Mouse (Mus musculus): ENCODE data around the gene Aox4. TPM values are rescaled to one million over a fixed set of nuclear protein-coding genes. Genes with fewer than 3 reads are reported as not detected.

The Aox4 gene
- polyA plus RNA-seq, 1 experiment from 2014 or later, result 30.0 TPM

- H3K27ac ChIP-seq (replicated peaks), result no peak overlapping the region
- H3K9ac ChIP-seq, result no peak overlapping the region
Observed at GRCm38 (mm10) chr1:58280939-58281624, 70.9 kb downstream of the Aox4 start.

GRCm38 (mm10) chr1:58281625-58281988, 71.4 kb downstream of the Aox4 start:
- Histone ChIP-seq H3K9ac (no peak overlapping the region), H3K4me3 (replicated peaks) (no peak overlapping the region), H3K36me3 (no peaks in the 10 kb centered on the region), H3K4me2 (replicated peaks) (no peak overlapping the region), H3K4me1 (peaks cover 14% of the 10 kb centered on the region), H3K27ac (replicated peaks) (no peak overlapping the region), H3K27me3 (no peaks in the 10 kb centered on the region), H3K9me3 (replicated peaks) (no peaks in the 10 kb centered on the region)
- no peak for ATAC-seq (ENCODE audit: insufficient number of reproducible peaks, low FRiP score, low TSS enrichment, low read depth)
- 47% methylated on average over 4 of the region's 4 CpGs for WGBS

More at GRCm38 (mm10) chr1:58280939-58281624, 70.9 kb downstream of the Aox4 start:
- WGBS, result 65% methylated on average over 13 of the region's 13 CpGs
- Histone ChIP-seq H3K4me2 (replicated peaks) (no peak overlapping the region), H3K4me3 (replicated peaks) (no peak overlapping the region), H3K9me3 (replicated peaks) (no peaks in the 10 kb centered on the region), H3K4me1 (peaks cover 14% of the 10 kb centered on the region), H3K36me3 (no peaks in the 10 kb centered on the region), H3K27me3 (no peaks in the 10 kb centered on the region)
- 0 out of 2 replicates have a peak, but pooled peaks have one; percentile 32 for ATAC-seq (ENCODE audit: insufficient number of reproducible peaks, low FRiP score, low TSS enrichment, low read depth)

DNA sequence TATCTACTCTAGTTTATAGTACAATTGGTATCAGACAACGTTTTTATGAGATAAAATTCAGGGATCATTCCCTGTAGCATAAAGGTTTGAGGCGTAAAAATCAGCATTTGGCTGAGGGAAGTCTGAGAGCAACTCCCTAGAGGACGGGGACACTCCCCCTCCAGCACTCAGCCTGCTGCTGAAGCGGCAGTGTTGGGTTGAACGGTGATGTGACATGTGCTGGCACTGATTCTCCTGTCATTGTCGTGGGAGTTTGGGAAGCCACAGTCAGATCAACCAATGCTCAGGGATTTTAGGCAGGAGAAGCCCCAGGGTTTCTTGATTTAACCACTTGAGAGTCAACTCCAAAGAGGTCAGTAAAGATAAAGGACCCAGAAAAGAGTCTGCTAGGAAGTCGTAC, 74.3 kb downstream of the Aox4 start:
- Histone ChIP-seq H3K36me3 (no peaks in the 10 kb centered on the region), H3K9ac (no peak overlapping the region), H3K9me3 (replicated peaks) (no peaks in the 10 kb centered on the region), H3K27ac (replicated peaks) (no peak overlapping the region), H3K27me3 (no peaks in the 10 kb centered on the region), H3K4me3 (replicated peaks) (no peak overlapping the region), H3K4me1 (peaks cover 6% of the 10 kb centered on the region; the same call in 1 of the 2 replicates), H3K4me2 (replicated peaks) (no peak overlapping the region)
- 42% methylated on average over 7 of the region's 7 CpGs for WGBS
- no peak for ATAC-seq (ENCODE audit: insufficient number of reproducible peaks, low FRiP score, low TSS enrichment, low read depth)

- Histone ChIP-seq H3K36me3 (no peaks in the 10 kb centered on the region), H3K9ac (no peak overlapping the region), H3K27me3 (no peaks in the 10 kb centered on the region), H3K9me3 (replicated peaks) (no peaks in the 10 kb centered on the region), H3K27ac (replicated peaks) (no peak overlapping the region), H3K4me1 (peaks cover 19% of the 10 kb centered on the region), H3K4me2 (replicated peaks) (no peak overlapping the region), H3K4me3 (replicated peaks) (no peak overlapping the region)
- 72% methylated on average over 3 of the region's 3 CpGs for WGBS
- no peak for ATAC-seq (ENCODE audit: insufficient number of reproducible peaks, low FRiP score, low TSS enrichment, low read depth)
Observed at GRCm38 (mm10) chr1:58288091-58288490, 77.9 kb downstream of the Aox4 start.

DNA sequence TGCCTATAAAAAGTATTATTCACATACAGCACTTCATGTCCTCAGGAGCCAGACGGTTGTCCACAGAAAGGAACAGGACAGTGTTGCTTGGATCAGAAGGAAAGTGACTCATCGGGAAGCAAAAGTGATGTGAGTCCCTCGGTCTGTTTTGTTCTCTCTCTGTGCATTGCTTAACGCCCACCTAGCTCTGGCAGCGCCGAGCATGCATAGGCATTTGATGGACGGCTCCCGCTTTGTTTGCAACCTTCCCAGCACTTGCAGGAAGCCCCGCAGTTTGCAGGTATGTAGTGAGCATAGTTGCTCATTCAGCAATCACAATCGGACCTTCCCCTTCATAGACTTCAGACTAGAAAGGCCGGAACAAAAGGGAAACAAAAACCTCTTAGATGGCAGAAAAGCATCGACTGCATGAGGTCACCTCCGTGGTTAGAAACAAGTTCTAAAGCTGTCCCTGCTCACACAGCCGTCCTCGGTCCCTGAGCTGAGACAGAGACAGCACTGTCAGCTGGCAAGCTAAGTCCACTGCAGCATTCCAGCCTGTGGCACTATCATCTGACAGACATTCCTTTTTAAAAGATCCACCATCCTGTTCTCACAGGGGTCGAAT, 79.8 kb downstream of the Aox4 start:
- no peak for ATAC-seq (ENCODE audit: insufficient number of reproducible peaks, low FRiP score, low TSS enrichment, low read depth)
- Histone ChIP-seq H3K4me3 (replicated peaks) (no peak overlapping the region), H3K27ac (replicated peaks) (no peak overlapping the region), H3K27me3 (no peaks in the 10 kb centered on the region), H3K36me3 (no peaks in the 10 kb centered on the region), H3K9ac (no peak overlapping the region), H3K4me1 (peaks cover 23% of the 10 kb centered on the region), H3K9me3 (replicated peaks) (no peaks in the 10 kb centered on the region), H3K4me2 (replicated peaks) (no peak overlapping the region)
- WGBS, result 37% methylated on average over 16 of the region's 16 CpGs

GRCm38 (mm10) chr1:58291394-58292300, 81.5 kb downstream of the Aox4 start:
- Histone ChIP-seq H3K27ac (replicated peaks) (peak overlapping the region; percentile 61), H3K27me3 (no peaks in the 10 kb centered on the region), H3K4me1 (peaks cover 28% of the 10 kb centered on the region), H3K9ac (no peak overlapping the region), H3K4me2 (replicated peaks) (no peak overlapping the region), H3K36me3 (no peaks in the 10 kb centered on the region), H3K9me3 (replicated peaks) (no peaks in the 10 kb centered on the region), H3K4me3 (replicated peaks) (no peak overlapping the region)
- 27% methylated on average over 13 of the region's 13 CpGs for WGBS
- peak; percentile 59; the same call in 1 of the 2 replicates for ATAC-seq (ENCODE audit: insufficient number of reproducible peaks, low FRiP score, low TSS enrichment, low read depth)

DNA sequence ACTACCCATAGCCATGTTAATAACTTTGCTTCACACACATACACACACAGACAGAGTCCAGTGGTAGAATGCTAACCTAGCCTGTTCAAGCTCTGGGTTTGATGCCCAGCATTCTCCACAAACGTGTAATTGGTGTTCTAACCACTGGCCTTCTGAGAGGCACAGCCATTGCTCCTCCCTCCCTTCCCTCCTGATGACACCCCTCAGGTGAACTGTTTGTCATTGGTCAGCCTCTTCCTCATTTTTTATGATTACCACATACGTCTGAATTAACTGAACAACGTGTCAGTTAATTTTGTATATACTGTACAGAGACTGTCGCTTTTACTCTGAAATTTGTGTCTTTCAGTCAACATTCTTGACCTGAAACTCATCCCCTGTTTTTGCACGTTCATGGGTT, 84.5 kb downstream of the Aox4 start:
- Histone ChIP-seq H3K4me2 (replicated peaks) (no peak overlapping the region), H3K36me3 (no peaks in the 10 kb centered on the region), H3K27me3 (no peaks in the 10 kb centered on the region), H3K9ac (no peak overlapping the region), H3K4me1 (peaks cover 28% of the 10 kb centered on the region), H3K9me3 (replicated peaks) (no peaks in the 10 kb centered on the region), H3K4me3 (replicated peaks) (no peak overlapping the region), H3K27ac (replicated peaks) (no peak overlapping the region)
- ATAC-seq (ENCODE audit: insufficient number of reproducible peaks, low FRiP score, low TSS enrichment, low read depth), result no peak
- 84% methylated on average over 5 of the region's 5 CpGs for WGBS

- H3K27ac ChIP-seq (replicated peaks), result no peak overlapping the region
- no peak overlapping the region for H3K4me2 ChIP-seq (replicated peaks)
- no peaks in the 10 kb centered on the region for H3K9me3 ChIP-seq (replicated peaks)
- H3K9ac ChIP-seq, result no peak overlapping the region
- no peak overlapping the region for H3K4me3 ChIP-seq (replicated peaks)
- 3% methylated on average over 7 of the region's 7 CpGs for WGBS
- no peaks in the 10 kb centered on the region for H3K27me3 ChIP-seq
- H3K4me1 ChIP-seq, result peaks cover 28% of the 10 kb centered on the region
- no peaks in the 10 kb centered on the region for H3K36me3 ChIP-seq
- ATAC-seq (ENCODE audit: insufficient number of reproducible peaks, low FRiP score, low TSS enrichment, low read depth), result peak; percentile 31; the same call in 1 of the 2 replicates
Observed at GRCm38 (mm10) chr1:58296278-58296677, 86.1 kb downstream of the Aox4 start.

- no peak overlapping the region for H3K4me2 ChIP-seq (replicated peaks)
- H3K36me3 ChIP-seq, result no peaks in the 10 kb centered on the region
- H3K4me1 ChIP-seq, result peaks cover 22% of the 10 kb centered on the region
- H3K9ac ChIP-seq, result no peak overlapping the region
- WGBS, result 58% methylated on average over 4 of the region's 4 CpGs
- no peak overlapping the region for H3K27ac ChIP-seq (replicated peaks)
- no peaks in the 10 kb centered on the region for H3K9me3 ChIP-seq (replicated peaks)
- H3K27me3 ChIP-seq, result no peaks in the 10 kb centered on the region
- H3K4me3 ChIP-seq (replicated peaks), result no peak overlapping the region
- no peak for ATAC-seq (ENCODE audit: insufficient number of reproducible peaks, low FRiP score, low TSS enrichment, low read depth)
Observed at GRCm38 (mm10) chr1:58296821-58297220, 86.6 kb downstream of the Aox4 start.

- no peaks in the 10 kb centered on the region for H3K9me3 ChIP-seq (replicated peaks)
- 73% methylated on average over 6 of the region's 6 CpGs for WGBS
Observed at GRCm38 (mm10) chr1:58298347-58298746, 88.2 kb downstream of the Aox4 start.

DNA sequence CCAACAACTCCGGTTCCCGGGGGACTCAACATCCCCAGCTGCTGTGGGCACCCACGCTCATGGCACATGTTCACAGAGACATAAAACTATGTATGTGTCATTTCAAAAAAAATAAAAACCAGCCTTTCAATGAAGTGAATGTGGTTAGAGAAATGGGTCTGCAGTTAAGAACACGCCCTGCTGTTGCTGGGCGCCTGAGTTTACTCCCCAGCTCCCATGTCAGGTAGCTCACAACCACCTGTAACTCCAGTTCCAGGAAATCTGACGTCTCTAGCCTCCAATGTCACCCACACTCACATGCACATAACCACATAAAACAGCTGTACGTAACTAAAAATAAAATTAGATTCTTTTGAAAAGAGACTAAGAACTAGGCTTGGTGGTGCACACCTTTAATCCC, 90.9 kb downstream of the Aox4 start:
- no peak overlapping the region for H3K9ac ChIP-seq
- no peaks in the 10 kb centered on the region for H3K36me3 ChIP-seq
- no peak overlapping the region for H3K4me2 ChIP-seq (replicated peaks)
- H3K27ac ChIP-seq (replicated peaks), result no peak overlapping the region
- 88% methylated on average over 7 of the region's 7 CpGs for WGBS
- no peaks in the 10 kb centered on the region for H3K9me3 ChIP-seq (replicated peaks)
- ATAC-seq (ENCODE audit: insufficient number of reproducible peaks, low FRiP score, low TSS enrichment, low read depth), result no peak
- H3K4me3 ChIP-seq (replicated peaks), result no peak overlapping the region
- peaks cover 25% of the 10 kb centered on the region for H3K4me1 ChIP-seq
- no peaks in the 10 kb centered on the region for H3K27me3 ChIP-seq

More at GRCm38 (mm10) chr1:58298347-58298746, 88.2 kb downstream of the Aox4 start:
- Histone ChIP-seq H3K4me2 (replicated peaks) (no peak overlapping the region), H3K36me3 (no peaks in the 10 kb centered on the region), H3K4me1 (peaks cover 10% of the 10 kb centered on the region), H3K27ac (replicated peaks) (no peak overlapping the region), H3K9ac (no peak overlapping the region), H3K27me3 (no peaks in the 10 kb centered on the region), H3K4me3 (replicated peaks) (no peak overlapping the region)
- ATAC-seq (ENCODE audit: insufficient number of reproducible peaks, low FRiP score, low TSS enrichment, low read depth), result no peak

Measured in embryonic facial prominence, embryonic 15.5 days (tissue).